21 mouse cellular contexts compared by ENCODE assay signal in the genomic region with DNA sequence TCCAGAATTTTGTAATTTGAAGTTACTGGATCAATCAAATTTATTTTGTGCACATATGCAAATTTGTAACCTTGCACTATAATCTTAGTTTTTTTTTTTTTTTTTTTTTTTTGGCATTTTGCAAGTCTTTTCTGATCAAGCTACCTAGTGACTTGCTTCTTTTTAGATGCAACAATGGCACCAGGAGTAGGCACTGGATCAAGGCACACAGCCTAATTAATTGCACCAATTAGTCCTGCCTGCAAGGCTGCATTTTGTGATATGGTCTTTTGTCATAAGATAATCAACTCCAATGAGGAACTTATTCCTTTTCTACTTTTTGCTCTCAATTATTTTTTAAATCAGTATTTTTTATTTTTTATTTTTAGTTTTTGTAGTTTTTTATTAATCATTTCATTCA.
DNase-seq lines count a peak whose midpoint lies in the region; ATAC-seq and TF ChIP-seq lines count a peak whose summit lies in the region.
"Had no signal": no experiment of that assay in that cellular context is flagged by ENCODE, and none has a peak within 500 bp of the region (broad histone marks: within the 10 kb centered on the region; RNA-seq: fewer than 3 reads in every experiment).

No protein-coding gene starts in this region.

- H3K27ac ChIP-seq in layer of hippocampus, adult 2 months: peak overlapping the region; percentile 85
- no peak overlapping the region for H3K27ac ChIP-seq in forebrain, embryonic 13.5 days
- no peak overlapping the region for H3K27ac ChIP-seq in forebrain, embryonic 15.5 days (replicated peaks)
- H3K27ac ChIP-seq: heart, adult 2 months; heart, embryonic 10.5 days; heart, embryonic 13.5 days; hindbrain, embryonic 12.5 days; hindbrain, embryonic 15.5 days had no signal

- no peak for DNase-seq in layer of hippocampus, adult 2 months (ENCODE audit: low spot score in 2 of 2)
- DNase-seq in layer of hippocampus, postnatal 25 days (ENCODE audit: extremely low spot score in 1 of 2, low spot score in 1 of 2): no peak
- DNase-seq in cerebellum, adult 11 months: no peak
- no peak for DNase-seq in kidney, adult 11 months
- DNase-seq: adrenal gland, adult 2 months; adrenal gland, postnatal 14 days; cerebellum, adult 18-20 months; cerebellum, adult 9-10 months; cerebellum, postnatal 14 days; gastrocnemius, postnatal 10 days; gastrocnemius, postnatal 36 days; heart, adult 2 months; heart, postnatal 14 days had no signal

- H3K9ac ChIP-seq in forebrain, embryonic 13.5 days: no peak overlapping the region
- no peak overlapping the region for H3K9ac ChIP-seq in forebrain, embryonic 15.5 days (replicated peaks)
- H3K9ac ChIP-seq: heart, embryonic 13.5 days; hindbrain, embryonic 12.5 days; hindbrain, embryonic 15.5 days had no signal

- no peak overlapping the region for H3K4me3 ChIP-seq in layer of hippocampus, adult 2 months
- H3K4me3 ChIP-seq in forebrain, embryonic 13.5 days: no peak overlapping the region
- H3K4me3 ChIP-seq in forebrain, embryonic 15.5 days: no peak overlapping the region
- H3K4me3 ChIP-seq: heart, adult 2 months; heart, embryonic 10.5 days; heart, embryonic 13.5 days; hindbrain, embryonic 12.5 days; hindbrain, embryonic 15.5 days had no signal

- H3K36me3 ChIP-seq in forebrain, embryonic 13.5 days (ENCODE audit: poor library complexity, severe bottlenecking): no peaks in the 10 kb centered on the region
- no peaks in the 10 kb centered on the region for H3K36me3 ChIP-seq in forebrain, embryonic 15.5 days
- H3K36me3 ChIP-seq: heart, embryonic 10.5 days; heart, embryonic 13.5 days; hindbrain, embryonic 12.5 days; hindbrain, embryonic 15.5 days had no signal

- no peaks in the 10 kb centered on the region for H3K4me1 ChIP-seq in forebrain, embryonic 13.5 days
- H3K4me1 ChIP-seq in forebrain, embryonic 15.5 days: 0 out of 2 replicates have a peak, but pooled peaks cover 4% of the 10 kb centered on the region
- H3K4me1 ChIP-seq: heart, embryonic 10.5 days; heart, embryonic 13.5 days; hindbrain, embryonic 12.5 days; hindbrain, embryonic 15.5 days had no signal

- no peak overlapping the region for H3K4me2 ChIP-seq in forebrain, embryonic 13.5 days
- H3K4me2 ChIP-seq in forebrain, embryonic 15.5 days (replicated peaks): no peak overlapping the region
- H3K4me2 ChIP-seq: heart, embryonic 13.5 days; hindbrain, embryonic 12.5 days; hindbrain, embryonic 15.5 days had no signal

- peak; percentile 61; the same call in 1 of the 2 replicates for ATAC-seq in forebrain, embryonic 13.5 days
- ATAC-seq in forebrain, embryonic 15.5 days (replicated peaks): peak; percentile 63; the same call in 1 of the 2 replicates
- ATAC-seq: CD4-positive, CD25-positive, alpha-beta regulatory T cell, adult 4 months; intestine, postnatal 0 days had no signal

- H3K27me3 ChIP-seq in forebrain, embryonic 13.5 days: no peaks in the 10 kb centered on the region
- no peaks in the 10 kb centered on the region for H3K27me3 ChIP-seq in forebrain, embryonic 15.5 days
- H3K27me3 ChIP-seq: heart, embryonic 13.5 days; hindbrain, embryonic 12.5 days; hindbrain, embryonic 15.5 days had no signal

- no peak for TF ChIP-seq CTCF in layer of hippocampus, adult 2 months (conservative IDR thresholded peaks at IDR 0.05)

- no peaks in the 10 kb centered on the region for H3K9me3 ChIP-seq in forebrain, embryonic 13.5 days (replicated peaks)
- no peaks in the 10 kb centered on the region for H3K9me3 ChIP-seq in forebrain, embryonic 15.5 days
- H3K9me3 ChIP-seq: heart, embryonic 10.5 days; heart, embryonic 13.5 days; hindbrain, embryonic 12.5 days; hindbrain, embryonic 15.5 days had no signal
